Mouse (Mus musculus): ENCODE measurements around the gene Pth1r.

The Pth1r gene

GRCm38 (mm10) chr9:110746961-110747360 lies at the start of gene Pth1r:
Gene Pth1r (minus strand): TSS chr9:110747145.
- DNase-seq (ENCODE audit: low spot score in 2 of 2), result no peak

- no peak for DNase-seq (ENCODE audit: low spot score in 2 of 2)
Observed at GRCm38 (mm10) chr9:110790462-110790861, 43.5 kb upstream of the Pth1r start.

- DNase-seq (ENCODE audit: low spot score in 2 of 2), result no peak
Observed at GRCm38 (mm10) chr9:110788169-110788568, 41.2 kb upstream of the Pth1r start.

- DNase-seq (ENCODE audit: low spot score in 2 of 2), result no peak
Observed at GRCm38 (mm10) chr9:110783611-110784010, 36.7 kb upstream of the Pth1r start.

- DNase-seq (ENCODE audit: low spot score in 2 of 2), result peak; percentile 71 to 88
Observed at GRCm38 (mm10) chr9:110781731-110782130, 34.8 kb upstream of the Pth1r start.

- DNase-seq (ENCODE audit: low spot score in 2 of 2), result peak; percentile 91 to 93
Observed at GRCm38 (mm10) chr9:110781256-110781721, 34.3 kb upstream of the Pth1r start.

GRCm38 (mm10) chr9:110779242-110779913 lies 32.4 kb upstream of the Pth1r start:
- DNase-seq (ENCODE audit: low spot score in 2 of 2), result no peak

GRCm38 (mm10) chr9:110778559-110778958 lies 31.6 kb upstream of the Pth1r start:
- DNase-seq (ENCODE audit: low spot score in 2 of 2), result no peak

GRCm38 (mm10) chr9:110778100-110778499 lies 31.2 kb upstream of the Pth1r start:
- DNase-seq (ENCODE audit: low spot score in 2 of 2), result no peak

- DNase-seq (ENCODE audit: low spot score in 2 of 2), result no peak
Observed at GRCm38 (mm10) chr9:110775269-110776022, 28.5 kb upstream of the Pth1r start.

- no peak for DNase-seq (ENCODE audit: low spot score in 2 of 2)
Observed at GRCm38 (mm10) chr9:110774403-110775268, 27.7 kb upstream of the Pth1r start.

GRCm38 (mm10) chr9:110772336-110772735 lies 25.4 kb upstream of the Pth1r start:
- DNase-seq (ENCODE audit: low spot score in 2 of 2), result no peak

- DNase-seq (ENCODE audit: low spot score in 2 of 2), result no peak
Observed at GRCm38 (mm10) chr9:110763405-110763804, 16.5 kb upstream of the Pth1r start.

- DNase-seq (ENCODE audit: low spot score in 2 of 2), result no peak
Observed at GRCm38 (mm10) chr9:110762763-110763162, 15.8 kb upstream of the Pth1r start.

- no peak for DNase-seq (ENCODE audit: low spot score in 2 of 2)
Observed at GRCm38 (mm10) chr9:110760886-110761285, 13.9 kb upstream of the Pth1r start.

GRCm38 (mm10) chr9:110759265-110759664 lies 12.3 kb upstream of the Pth1r start:
- DNase-seq (ENCODE audit: low spot score in 2 of 2), result peak; percentile 53 to 60

GRCm38 (mm10) chr9:110758605-110759004 lies 11.7 kb upstream of the Pth1r start:
- DNase-seq (ENCODE audit: low spot score in 2 of 2), result peak; percentile 25 to 85

- DNase-seq (ENCODE audit: low spot score in 2 of 2), result no peak
Observed at GRCm38 (mm10) chr9:110757816-110758215, 10.9 kb upstream of the Pth1r start.

- no peak for DNase-seq (ENCODE audit: low spot score in 2 of 2)
Observed at GRCm38 (mm10) chr9:110753773-110754172, 6.8 kb upstream of the Pth1r start.

GRCm38 (mm10) chr9:110752917-110753435 lies 6.0 kb upstream of the Pth1r start:
- no peak for DNase-seq (ENCODE audit: low spot score in 2 of 2)

- no peak for DNase-seq (ENCODE audit: low spot score in 2 of 2)
Observed at GRCm38 (mm10) chr9:110751412-110751811, 4.5 kb upstream of the Pth1r start.

All from urinary bladder, postnatal 36 days (tissue).